Mouse (Mus musculus) olfactory bulb, adult 2 months (tissue): ENCODE results near the gene Lrrtm1.

Experiments used
- CTCF ChIP-seq: fragments of 200-500 bp; IDR thresholded peaks from 2 replicates; pipeline ENCODE4 v1.5.1; 2012; ENCODE audit warnings: low read depth, mild to moderate bottlenecking, low read length, moderate library complexity; ENCODE audit not compliant: insufficient read depth
- POLR2A ChIP-seq: fragments of 200-500 bp; IDR thresholded peaks from 2 replicates; pipeline ENCODE4 v1.6.1; 2012; ENCODE audit warnings: mild to moderate bottlenecking, low read depth, low read length, moderate library complexity; ENCODE audit not compliant: insufficient read depth

DNA sequence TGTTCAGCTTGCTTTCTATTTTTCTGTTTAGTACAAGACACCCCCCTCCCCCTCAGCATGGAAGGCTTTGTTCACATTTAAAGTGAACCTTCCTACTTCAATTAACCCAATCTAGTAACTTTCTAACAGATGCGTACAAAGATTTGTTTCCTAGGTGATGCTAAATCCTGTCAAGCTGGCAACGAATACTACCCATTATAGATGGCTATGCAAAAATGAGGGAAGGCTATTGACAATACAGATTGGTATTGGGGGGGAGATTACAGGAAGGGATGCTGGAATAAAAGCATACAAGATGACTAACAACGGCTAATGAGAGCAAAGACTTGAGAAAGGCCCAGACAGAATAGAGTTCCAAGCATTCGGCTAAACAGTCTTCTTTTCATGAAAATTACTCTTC, 21.7 kb upstream of the Lrrtm1 start:
- TF ChIP-seq CTCF (no peak), POLR2A (no peak)
